Mouse (Mus musculus) cortical plate, adult 2 months (tissue): ENCODE results near the gene Sept10. TPM values are rescaled to one million over a fixed set of nuclear protein-coding genes. Genes with fewer than 3 reads are reported as not detected.
A peak's percentile ranks its signal among the peaks of the same experiment; 100 is the strongest.

Experiments used
- H3K27ac ChIP-seq: fragments of 200-500 bp; 2 replicates; pipeline ENCODE4 v1.5.1; 2012; ENCODE audit warnings: low read length, control low read depth, inconsistent platforms; ENCODE audit not compliant: insufficient read depth
- H3K4me1 ChIP-seq: fragments of 200-500 bp; 2 replicates; pipeline ENCODE4 v1.6.1; 2011; ENCODE audit warnings: low read length; ENCODE audit not compliant: control insufficient read depth, insufficient read depth
- H3K4me3 ChIP-seq: fragments of 200-500 bp; 2 replicates; pipeline ENCODE4 v1.5.1; 2011; ENCODE audit warnings: mild to moderate bottlenecking, low read length, control low read depth; ENCODE audit not compliant: insufficient read depth
- CTCF ChIP-seq: fragments of 200-500 bp; IDR thresholded peaks from 2 replicates; pipeline ENCODE4 v1.5.1; 2011; ENCODE audit warnings: mild to moderate bottlenecking, control low read depth, low read length; ENCODE audit not compliant: insufficient read depth; ENCODE audit errors: extremely low read depth
- POLR2A ChIP-seq: fragments of 200-500 bp; IDR thresholded peaks from 2 replicates; pipeline ENCODE4 v1.6.1; 2011; ENCODE audit warnings: mild to moderate bottlenecking, low read length, control low read depth; ENCODE audit not compliant: insufficient read depth; ENCODE audit errors: extremely low read depth
- polyA plus RNA-seq: library from polyadenylated mRNA; depleted of rRNA; stranded (reverse); fragments of >200 nt; gene quantifications from 2 replicates; pipeline ENCODE4 v1.2.3, GENCODE M21; 2012; rRNA removed

Sept10 gene
- polyA plus RNA-seq: 7.4 and 7.7 TPM in 2 replicates

DNA sequence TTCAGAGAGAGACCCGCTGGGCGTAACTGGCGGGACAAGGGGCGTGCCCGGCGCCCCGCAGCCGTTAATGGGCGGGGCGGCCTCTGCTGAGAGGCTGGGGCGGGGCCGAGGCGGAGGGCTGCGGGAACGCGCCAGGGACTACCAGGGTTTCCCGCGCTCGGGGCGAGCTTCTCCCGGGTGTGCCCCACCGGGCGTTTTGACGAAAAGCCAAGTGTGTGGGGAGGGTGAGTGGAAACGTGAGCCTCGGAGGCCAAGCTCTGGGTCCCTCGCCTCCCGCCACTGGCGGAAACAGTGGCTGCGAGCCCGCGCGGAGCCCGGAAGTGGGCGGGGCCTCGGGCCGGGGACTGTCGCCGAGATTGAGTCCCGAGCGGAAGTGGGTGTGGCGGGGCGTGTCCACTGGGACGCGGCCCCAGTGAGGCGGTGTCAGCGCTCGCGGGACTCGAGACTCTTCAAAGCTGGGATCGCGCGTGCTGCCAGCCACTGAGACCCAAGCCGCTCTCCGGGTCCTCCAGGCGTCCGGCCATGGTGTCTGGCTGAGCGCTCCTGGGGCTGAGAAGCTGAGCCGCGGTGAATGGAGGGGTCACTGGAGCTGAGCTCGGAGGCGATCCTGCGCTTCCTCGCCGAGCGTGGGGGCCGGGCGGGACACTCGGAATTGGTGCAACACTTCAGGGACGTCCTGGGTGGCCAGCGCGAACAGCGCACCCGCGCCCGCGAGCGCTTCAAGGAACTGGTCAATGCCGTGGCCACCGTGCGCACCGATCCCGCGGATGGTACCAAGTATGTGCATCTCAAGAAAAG is at the start of gene Sept10, which contains the start of gene Sowahc:
Gene Sept10 (minus strand): TSS at position 375 of the 798 bp plus-strand sequence.
Gene Sowahc (plus strand): TSS at position 481 of the 798 bp plus-strand sequence.
- Histone ChIP-seq H3K4me1 (peaks cover 4% of the 10 kb centered on the region; the same call in 1 of the 2 replicates), H3K27ac (0 out of 2 replicates have a peak within 1 kb of the TSS, but pooled peaks have one; percentile 19), H3K4me3 (peak within 1 kb of the TSS; percentile 95)
- peak; percentile 71 for TF ChIP-seq POLR2A
- no peak for TF ChIP-seq CTCF

DNA sequence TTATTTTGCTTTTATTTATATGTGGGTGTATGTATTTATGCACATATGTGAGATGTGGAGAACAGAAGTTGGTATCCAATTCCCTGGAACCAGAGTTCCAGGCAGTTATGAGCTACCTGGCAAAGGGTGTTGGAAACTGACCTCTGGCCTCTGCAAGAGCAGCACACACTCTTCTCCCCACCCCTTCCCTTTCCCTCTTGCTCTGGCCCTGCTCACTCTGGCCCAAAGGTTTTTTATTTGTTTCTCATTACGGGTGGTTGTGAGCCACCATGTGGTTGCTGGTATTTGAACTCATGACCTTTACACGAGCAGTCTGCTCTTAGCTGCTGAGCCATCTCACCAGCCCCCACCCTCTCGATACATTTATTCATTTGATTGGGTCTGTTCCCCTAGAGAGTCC is 47.1 kb upstream of the Sept10 start:
- TF ChIP-seq CTCF (no peak), POLR2A (no peak)
- H3K4me1 ChIP-seq: no peaks in the 10 kb centered on the region
- H3K4me3 ChIP-seq: no peak overlapping the region
- no peak overlapping the region for H3K27ac ChIP-seq

- Histone ChIP-seq H3K4me3 (no peak overlapping the region), H3K4me1 (no peaks in the 10 kb centered on the region), H3K27ac (no peak overlapping the region)
- TF ChIP-seq POLR2A (no peak), CTCF (no peak)
Measured at GRCm38 (mm10) chr10:59268109-59268508, 46.5 kb upstream of the Sept10 start.

DNA sequence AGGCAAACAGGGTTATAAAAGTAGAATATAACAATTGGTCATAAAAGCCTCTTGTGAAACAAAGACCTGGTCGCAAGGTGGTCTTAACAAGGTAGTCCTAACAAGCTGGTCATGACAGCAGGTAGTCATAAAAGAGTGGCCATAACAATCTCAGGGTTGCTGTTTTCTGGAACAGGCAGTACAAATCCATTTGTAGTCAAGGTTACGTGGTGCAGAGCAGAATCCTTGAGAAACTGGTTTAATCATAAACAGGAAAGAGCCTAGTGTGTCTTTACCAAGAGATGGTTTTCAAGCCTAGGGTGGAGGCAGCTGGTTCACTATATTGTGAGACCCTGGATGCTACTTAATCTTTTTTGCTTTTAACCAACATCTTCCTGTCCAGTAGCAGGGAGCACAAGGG is 45.6 kb upstream of the Sept10 start:
- H3K27ac ChIP-seq: no peak overlapping the region
- TF ChIP-seq POLR2A (no peak), CTCF (no peak)
- H3K4me1 ChIP-seq: no peaks in the 10 kb centered on the region
- no peak overlapping the region for H3K4me3 ChIP-seq

- TF ChIP-seq POLR2A: no peak
- TF ChIP-seq CTCF: no peak
- Histone ChIP-seq H3K4me1 (no peaks in the 10 kb centered on the region; the same call in 1 of the 2 replicates), H3K27ac (no peak overlapping the region), H3K4me3 (no peak overlapping the region)
Measured at GRCm38 (mm10) chr10:59266097-59266496, 44.5 kb upstream of the Sept10 start.

DNA sequence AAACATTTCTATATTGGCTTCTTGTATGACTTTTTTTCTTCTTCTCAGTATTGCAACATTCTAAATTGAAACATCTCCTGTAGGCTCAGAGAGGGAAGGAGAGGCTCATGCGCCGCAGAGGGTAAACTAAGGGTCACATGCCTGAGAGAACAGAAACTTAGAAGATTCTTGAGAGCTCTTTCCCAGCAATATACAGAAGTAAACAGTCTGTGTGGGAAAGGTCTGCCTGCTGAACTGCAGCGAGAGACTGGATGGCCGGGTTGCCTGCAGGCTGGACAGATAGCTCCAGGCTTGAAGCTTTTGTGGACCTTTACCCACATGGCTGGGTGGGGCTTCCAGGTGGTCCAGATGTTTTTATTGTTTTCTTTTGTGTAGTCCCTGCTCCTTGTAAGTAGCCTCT is 44.0 kb upstream of the Sept10 start:
- Histone ChIP-seq H3K4me1 (no peaks in the 10 kb centered on the region; the same call in 1 of the 2 replicates), H3K27ac (no peak overlapping the region), H3K4me3 (no peak overlapping the region)
- no peak for TF ChIP-seq POLR2A
- no peak for TF ChIP-seq CTCF

GRCm38 (mm10) chr10:59265067-59265466 is 43.4 kb upstream of the Sept10 start:
- H3K4me1 ChIP-seq: no peaks in the 10 kb centered on the region; the same call in 1 of the 2 replicates
- H3K4me3 ChIP-seq: no peak overlapping the region
- TF ChIP-seq POLR2A: no peak
- no peak for TF ChIP-seq CTCF
- no peak overlapping the region for H3K27ac ChIP-seq

DNA sequence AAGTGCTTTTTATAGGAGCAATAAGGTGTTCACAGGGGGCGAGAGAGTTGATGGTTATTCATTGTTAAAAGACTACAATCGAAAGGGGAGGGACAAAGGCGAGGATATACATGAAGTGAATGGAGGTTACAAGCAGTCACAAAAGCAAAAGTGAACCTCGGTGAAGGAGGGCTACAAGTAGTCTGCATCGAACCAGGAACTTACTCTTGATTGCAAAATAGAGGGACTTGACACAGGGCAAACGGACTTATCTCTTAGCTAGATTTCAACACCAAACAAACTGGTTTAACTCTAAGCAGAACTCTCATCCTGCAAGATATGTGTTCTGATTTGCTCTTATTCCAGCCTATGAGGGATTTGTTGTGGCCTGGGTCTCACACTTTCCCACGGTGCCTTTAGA is 41.3 kb upstream of the Sept10 start:
- Histone ChIP-seq H3K4me3 (no peak overlapping the region), H3K4me1 (peaks cover 2% of the 10 kb centered on the region; the same call in 1 of the 2 replicates), H3K27ac (peak overlapping the region; percentile 21; the same call in 1 of the 2 replicates)
- no peak for TF ChIP-seq POLR2A
- TF ChIP-seq CTCF: no peak

GRCm38 (mm10) chr10:59262021-59262420 is 40.4 kb upstream of the Sept10 start:
- no peak for TF ChIP-seq POLR2A
- no peak for TF ChIP-seq CTCF
- H3K27ac ChIP-seq: no peak overlapping the region
- no peak overlapping the region for H3K4me3 ChIP-seq
- peaks cover 2% of the 10 kb centered on the region; the same call in 1 of the 2 replicates for H3K4me1 ChIP-seq

DNA sequence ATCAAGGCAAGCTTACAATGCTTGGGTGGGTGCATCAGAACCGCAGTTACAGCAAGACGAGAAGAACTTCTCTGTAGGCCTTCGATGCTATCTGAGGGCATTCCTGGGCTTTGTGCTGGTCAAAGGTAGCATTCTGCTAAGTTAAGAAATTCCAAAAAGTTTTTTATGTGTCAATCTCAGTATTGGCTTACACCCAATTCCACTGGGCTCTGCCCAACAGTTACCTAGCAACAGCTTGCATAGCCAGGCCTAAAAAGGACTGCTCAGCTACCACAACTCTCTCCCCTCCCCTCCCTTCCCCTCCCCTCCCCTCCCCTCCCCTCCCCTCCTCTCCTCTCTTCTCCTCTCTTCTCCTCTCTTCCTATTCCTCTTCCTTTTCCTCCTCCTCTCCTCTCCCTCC is 40.0 kb upstream of the Sept10 start:
- Histone ChIP-seq H3K4me3 (no peak overlapping the region), H3K27ac (no peak overlapping the region), H3K4me1 (peaks cover 2% of the 10 kb centered on the region; the same call in 1 of the 2 replicates)
- no peak for TF ChIP-seq CTCF
- no peak for TF ChIP-seq POLR2A
